Mouse (Mus musculus): Measurements from ENCODE around the gene Zbtb20.

Gene Zbtb20

DNA sequence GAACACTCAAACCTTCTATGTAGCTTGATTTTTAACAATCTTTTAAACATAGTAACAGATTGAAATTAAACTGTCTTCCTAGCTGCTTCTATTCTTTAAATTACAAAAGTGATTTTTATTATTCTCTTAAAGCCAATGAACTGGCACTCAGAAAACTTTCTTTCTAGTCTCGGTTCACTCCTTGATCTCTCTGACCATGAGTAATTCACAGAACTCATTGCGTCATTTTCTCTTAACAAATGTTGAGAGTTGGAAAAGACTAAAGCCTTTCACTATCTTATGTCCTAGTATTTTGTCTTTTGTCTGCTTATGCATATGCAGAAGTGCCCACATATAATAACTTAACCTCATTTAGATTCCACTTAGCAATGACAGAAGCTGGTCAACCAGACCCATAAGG lies 525.3 kb downstream of the Zbtb20 start:
- DNase-seq (ENCODE audit: low spot score): no peak

DNA sequence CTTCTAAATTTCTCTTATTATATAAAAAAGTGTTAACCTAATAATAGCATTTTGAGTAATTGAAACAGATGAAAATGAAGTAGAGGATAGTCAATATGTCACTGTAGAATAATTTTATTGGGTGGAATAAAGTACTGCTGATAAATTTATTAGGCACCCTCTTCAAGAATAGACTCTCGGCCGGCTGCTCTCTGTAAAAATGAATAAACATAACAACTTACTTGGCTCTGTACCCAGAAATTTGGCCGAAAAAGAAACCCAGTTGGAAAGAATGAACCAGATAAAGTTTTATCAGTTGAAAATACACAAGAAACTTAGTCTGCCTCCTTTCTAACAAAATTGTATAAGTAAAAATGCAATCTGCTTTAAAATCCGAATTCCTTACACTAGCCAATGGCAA lies 527.2 kb downstream of the Zbtb20 start:
- no peak for DNase-seq (ENCODE audit: low spot score)

DNA sequence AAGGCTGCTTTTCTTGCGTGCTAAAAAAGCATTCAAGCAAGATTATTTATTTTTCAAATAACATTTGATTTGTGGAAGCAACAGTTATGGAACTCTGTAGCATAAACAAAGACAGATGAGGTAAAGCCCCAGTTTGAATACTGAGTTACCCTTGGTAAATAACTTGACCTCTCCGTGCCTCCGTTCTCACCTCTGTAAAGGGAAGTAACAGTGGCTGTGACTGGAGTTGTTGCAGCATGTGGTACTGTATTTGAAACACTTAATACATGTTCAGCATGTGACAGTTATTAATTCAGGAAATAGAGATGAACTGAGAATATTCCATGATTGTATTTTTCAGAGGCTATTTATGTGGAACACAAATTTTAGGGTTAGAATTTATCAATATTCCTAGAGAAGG lies 529.4 kb downstream of the Zbtb20 start:
- DNase-seq (ENCODE audit: low spot score): no peak

DNA sequence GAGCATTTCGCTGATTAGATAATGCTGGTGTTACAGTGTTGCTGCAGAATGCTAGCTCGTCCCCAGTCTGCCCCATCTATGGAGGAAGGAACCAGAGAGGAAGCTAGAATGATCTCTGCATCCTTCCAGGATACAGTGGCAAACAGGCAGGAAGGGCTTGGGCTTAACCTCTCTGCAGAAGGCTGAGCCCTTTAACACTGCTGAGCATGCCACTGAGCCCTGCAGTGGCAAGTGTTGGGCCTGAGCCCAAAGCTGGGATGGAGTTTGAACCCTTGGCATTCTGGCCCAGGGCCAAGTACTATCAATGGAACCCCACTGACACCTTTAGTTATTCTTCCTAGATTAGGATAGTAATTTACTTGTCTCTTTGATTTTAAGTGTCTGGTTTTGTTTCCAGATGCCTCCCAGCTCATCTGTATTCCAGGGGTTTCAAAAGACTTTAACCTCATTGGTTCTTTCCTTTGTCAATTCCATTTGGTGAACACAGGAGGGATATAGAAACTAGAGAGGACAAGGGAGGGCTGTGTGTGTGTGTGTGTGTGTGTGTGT lies 532.0 kb downstream of the Zbtb20 start:
- no peak for DNase-seq (ENCODE audit: low spot score)

DNA sequence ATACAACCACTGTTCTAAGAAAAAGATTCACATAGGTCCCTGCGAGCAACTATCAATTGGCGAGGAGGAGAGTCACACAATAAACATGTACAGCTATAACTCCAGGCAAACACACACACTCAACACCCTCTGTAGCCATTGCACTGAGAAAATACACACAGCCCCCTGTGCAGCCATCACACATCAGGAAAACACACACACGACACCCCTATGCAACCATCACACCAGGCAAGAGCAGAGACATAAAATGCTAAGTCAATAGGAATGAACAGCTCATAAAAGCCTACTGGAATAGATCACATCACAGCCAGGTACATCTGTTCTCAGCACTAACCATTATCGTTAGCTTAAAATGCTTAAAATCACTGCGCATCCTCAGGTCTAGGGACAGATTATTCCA lies 532.9 kb downstream of the Zbtb20 start:
- DNase-seq (ENCODE audit: low spot score): no peak

DNA sequence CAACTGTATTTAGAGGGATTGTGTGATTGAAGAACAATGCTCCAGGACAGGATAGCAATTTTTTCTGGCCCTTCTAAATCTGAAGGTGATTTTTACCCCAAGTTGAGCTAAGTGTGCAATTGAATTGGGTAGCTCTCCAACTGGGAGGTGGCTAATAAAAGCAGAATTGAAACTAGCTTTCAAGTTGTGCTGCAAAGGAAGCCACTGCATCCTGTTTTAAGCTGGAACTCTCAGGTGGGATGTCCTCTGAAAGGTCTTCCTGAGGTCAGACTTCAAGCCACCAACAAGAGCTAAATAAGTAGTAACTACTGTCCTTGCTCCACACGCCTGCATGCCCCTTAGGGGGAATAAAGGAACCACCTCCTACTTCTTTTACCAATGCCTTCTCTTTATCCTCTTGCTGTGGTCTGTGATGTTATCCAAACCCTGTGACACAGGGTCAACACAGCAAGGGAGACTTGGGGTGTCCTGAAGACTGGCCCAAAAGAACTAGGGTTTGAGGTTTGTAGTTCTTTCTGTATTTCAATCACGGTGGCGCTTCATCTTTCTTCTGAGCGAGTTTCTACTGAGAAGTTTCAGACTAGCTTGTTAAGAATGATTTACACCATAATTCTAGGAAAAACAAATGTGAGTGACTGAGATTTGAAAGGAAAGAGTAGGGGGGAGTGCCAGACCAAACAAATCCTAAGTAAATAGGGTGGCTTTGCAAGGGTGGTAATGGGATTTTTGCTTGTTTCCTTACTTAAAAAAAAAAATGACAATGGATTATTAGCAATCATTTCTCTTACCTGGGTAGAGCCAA lies 533.6 kb downstream of the Zbtb20 start:
- no peak for DNase-seq (ENCODE audit: low spot score)

DNA sequence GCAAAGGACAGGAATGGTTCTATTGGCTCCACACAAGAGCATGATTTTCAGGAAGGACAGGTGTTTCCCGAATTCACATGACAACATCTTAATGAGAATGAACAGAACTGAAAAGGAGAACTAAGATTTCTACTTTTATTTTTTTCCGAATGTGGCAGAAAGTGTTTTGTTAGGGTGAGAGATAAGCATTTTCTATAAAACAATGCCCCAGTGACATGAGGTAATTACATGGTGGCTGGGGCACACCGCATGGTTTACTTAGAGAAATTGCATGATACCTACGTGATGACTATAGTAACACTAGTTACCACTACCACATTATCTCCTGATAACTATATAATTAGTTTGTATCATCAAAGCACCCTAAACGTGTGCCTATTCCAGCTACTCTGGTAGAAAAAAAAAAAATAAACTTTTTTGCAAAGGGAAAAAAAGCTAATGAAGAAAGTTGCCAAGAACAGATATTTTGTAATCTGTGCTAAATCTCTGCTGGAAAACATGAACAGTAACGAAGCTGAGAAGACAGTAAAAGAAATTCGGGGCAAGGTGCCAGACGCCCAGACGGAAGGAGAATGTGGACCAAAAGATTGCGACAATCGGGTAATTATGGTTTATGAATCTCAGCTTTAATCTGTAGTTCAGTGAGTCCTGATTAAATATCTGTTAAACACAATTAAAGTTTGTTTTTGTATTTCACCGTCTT lies 534.4 kb downstream of the Zbtb20 start:
- no peak for DNase-seq (ENCODE audit: low spot score)

DNA sequence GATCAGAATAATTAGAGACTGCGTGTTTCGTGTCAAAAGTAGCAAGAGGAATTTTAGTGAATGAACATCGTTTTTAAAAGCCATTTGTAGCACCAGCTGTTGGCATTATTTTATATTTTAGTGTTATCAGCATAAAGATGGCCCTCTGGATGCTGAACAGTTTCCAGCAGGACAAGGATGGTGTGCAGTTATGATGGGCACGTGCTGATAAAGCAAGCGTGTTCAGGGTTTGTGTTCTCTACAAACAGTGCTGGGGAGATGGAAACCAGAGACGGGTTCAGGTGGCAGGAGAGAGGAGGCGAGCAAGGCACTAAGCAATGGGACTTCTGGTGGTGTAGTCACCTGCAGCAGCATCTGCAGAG lies 534.9 kb downstream of the Zbtb20 start:
- DNase-seq (ENCODE audit: low spot score): no peak

DNA sequence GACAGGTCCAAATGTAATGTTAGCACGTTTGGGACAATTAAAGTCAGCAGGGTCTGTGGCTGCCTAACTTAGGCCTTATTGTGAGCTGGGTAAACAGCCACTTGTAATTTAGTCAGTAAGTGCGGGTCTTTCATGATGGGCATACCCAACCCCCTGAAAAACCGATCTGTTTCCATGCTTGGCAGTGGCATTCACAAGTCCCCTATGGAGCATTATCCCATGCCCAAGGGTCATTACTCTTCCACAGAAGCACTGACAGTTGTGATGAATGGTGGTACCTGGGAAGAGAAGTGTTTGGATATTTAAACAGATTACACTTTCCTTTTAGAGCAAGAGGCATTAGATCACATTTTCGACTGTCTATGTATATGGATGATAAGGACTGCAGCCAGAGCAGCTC lies 540.2 kb downstream of the Zbtb20 start:
- DNase-seq (ENCODE audit: low spot score): no peak

DNA sequence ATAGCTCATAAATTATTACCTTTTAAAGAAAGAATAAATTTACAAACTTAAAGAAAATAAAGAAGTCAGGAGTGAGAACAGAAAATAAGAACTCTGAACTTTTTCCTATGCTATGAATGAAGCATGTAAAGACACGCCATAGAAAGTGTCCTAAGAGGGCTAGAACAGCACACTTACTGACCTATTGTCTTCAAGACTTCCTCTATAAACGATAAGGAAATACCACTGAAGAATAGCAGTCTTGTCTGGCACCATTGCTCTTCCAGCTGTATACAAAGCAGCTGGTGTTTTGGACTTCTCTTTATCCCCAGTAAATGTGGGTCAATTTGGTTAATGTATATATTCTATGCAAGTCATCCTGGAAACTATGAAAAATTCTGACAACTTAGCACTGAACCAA lies 544.2 kb downstream of the Zbtb20 start:
- DNase-seq (ENCODE audit: low spot score): no peak

DNA sequence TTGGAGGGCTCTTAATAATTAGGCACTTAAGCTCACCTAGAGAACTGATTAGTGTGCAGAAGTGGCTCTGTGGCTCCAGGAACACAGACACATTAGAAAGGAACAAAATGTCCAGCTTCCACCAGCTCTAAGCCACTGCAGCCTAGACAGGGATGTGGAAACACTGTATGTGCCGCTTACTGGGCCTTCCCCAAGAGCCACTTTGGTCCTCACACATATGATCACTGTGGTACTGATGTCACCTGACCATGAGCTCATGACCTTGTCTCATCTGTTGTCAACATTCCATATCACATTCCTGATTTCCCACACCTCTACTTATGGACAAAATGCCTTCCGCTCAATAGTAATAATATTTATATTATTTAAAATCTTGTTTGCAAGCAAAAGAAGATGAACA lies 553.3 kb downstream of the Zbtb20 start:
- DNase-seq (ENCODE audit: low spot score): no peak

DNA sequence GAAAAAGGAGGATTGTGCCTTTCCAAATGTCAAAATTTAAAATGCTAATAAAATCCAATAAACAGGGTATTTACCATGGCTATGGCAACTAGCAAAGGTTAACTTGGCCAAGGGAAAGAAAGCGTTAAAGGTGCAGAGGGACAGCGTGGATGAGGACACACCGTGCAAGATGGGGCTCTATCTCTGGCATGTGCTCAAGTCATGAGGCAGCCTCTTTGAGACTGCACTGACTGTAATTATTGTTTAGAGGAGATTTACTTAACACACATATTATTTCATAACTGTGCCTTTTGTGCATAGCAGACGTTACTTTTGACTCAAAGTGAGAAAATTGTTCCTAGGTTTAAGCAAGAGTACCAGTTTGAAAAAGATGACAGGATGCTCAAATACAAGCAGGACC lies 554.3 kb downstream of the Zbtb20 start:
- DNase-seq (ENCODE audit: low spot score): no peak

DNA sequence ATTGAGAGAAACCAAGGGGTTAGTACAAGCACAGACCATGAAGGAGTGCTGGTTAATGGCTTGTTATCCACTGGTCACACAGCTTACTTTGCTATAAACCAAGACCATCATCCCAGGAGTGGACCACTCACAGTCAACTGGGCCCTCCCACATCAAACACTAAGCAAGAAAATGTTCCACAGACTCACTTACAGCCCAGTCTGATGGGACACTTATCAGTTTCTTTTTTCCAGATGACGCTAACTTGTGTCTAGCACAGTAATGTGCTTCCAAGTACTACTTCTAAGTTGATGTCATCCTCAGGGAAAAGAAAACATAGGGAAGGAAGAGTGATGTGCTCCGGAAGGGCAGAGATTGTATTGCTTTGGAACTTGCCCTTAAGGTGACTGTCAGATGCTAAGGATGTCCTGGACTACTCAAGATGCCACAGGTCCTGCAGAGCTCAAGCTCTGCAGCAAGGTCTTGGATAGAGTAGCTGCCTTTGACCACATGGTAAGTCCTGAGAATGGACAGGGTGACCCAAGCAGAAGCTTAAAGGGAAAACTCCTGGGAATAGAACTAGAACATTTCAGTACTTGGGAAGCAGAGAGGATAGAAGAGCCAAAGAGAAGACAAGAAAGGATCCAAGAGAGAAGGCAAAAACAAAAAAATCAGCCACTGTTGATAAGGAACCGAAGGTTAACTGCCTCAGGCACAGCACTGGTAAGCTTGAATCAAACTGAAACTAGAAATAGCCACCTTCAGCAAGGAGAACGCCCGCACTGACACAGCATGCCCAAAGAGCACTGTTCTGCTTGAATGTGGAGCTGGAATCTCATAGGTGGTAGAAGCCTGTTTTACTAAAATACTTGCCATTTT lies 556.1 kb downstream of the Zbtb20 start:
- DNase-seq (ENCODE audit: low spot score): no peak

DNA sequence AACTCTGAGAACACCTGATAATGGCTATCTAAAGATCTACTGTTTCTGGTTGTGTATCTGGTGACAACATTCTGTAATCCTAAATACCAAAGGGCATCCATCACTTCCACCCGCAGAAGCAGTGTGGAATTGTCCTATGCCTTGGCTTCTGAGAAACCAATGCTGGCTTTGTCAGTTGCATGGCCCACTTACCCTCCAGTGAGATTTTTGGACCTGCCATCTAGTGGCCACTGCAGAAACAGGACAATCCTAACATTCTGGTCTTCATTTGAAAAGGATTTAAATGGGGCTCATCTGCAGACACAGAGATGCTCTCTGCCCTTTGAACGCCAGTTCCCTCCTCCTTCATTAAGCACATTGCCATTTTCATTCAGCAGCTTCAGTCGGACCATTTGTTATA lies 559.3 kb downstream of the Zbtb20 start:
- DNase-seq (ENCODE audit: low spot score): no peak

DNA sequence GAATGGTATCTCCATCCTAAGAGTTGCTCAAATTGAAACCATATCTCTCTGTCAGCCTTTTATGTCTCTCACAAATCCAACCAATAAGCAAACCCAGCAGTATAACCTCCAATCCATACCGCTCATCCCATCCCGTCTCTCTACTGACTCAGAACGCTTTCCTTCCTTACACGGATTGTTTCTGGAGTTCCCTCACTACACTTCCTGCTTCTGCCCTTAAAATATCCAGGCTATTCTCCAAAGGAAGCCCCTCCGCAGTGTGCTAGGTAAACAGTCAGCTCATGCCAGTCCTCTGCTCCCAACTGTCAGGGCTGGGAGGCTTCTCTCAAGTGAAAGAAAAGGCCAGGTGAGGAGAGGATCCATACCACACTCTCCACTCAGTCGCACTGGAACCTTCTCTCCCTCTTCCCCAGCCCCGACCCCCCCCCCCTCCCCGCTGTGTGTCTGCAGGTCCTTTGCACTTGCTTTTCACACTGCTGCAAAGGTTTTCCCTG lies 563.2 kb downstream of the Zbtb20 start:
- DNase-seq (ENCODE audit: low spot score): no peak

DNA sequence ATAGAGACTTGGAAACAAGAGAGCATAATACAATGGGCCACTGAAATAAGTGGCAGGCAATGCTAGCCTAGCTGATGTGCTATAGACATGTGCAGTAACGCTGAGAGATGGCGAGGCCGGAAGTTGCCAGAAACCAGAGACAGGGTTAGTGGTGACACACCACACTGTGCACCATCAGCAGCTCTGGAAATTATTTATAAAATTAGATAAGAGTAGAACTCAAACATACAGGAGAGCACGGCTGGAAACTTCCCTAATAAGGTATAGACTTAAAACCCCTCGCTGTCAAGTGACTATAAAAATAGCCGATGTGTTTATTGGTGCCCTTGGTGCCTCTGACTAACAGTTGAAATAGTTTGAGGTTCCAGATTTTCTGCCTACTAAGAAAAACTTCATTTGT lies 565.7 kb downstream of the Zbtb20 start:
- DNase-seq (ENCODE audit: low spot score): no peak

DNA sequence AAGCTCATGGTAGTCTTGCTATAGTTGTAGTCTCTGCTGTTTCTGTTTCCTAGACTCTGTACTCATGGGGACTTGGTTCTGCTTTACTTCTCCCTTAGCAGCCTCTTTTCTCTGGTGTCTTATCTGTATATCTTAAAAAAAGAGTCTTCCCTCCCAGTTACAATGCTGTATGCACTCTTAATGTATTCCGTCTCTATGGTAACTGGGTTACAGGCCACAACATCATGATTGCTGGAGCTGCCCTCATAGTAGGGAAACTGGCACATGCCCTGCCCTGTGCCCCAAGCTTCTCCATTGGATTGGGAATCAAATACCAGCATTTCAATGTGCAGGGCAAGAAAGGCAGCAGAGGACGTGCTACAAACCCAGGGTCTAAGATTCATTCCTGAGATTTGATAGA lies 567.4 kb downstream of the Zbtb20 start:
- no peak for DNase-seq (ENCODE audit: low spot score)

DNA sequence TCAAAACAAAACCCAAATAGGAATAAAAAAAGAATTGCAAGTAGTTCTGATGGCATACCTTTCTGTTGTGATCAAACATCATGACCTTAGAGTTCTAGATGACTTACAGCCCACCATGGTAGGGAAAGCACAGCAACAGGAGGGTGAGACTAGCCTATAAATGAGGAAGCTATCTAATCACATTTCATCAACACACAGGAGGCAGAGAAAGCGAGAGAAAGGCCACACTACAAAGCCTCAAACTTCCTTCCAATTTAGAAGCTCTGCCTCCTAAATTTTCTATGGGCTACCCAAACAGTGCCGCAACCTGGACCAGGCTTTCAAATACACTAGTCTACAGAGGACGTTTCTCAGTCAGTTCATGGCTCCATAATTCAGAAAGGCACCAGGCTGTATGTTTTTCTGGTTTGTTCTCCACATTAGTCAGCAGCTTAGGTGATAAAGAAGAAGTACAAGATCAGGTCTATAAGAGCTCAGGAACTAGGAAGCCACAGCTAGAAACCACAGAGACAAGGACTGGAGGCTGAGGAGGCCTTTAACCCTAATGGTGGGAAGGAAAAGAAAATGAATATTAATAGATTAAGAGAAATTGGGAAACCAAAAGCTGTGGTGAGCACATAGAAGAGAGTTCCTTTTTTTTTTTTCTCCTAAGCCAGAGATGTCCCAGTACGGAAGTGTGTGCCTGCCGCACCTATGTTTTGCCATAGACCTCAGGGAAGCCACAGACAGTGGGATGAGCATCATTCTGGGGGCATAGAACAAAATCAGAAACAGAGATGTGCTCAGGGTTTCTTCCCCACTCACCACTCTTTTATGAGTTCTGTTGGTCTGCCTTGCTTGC lies 572.7 kb downstream of the Zbtb20 start:
- DNase-seq (ENCODE audit: low spot score): no peak

DNA sequence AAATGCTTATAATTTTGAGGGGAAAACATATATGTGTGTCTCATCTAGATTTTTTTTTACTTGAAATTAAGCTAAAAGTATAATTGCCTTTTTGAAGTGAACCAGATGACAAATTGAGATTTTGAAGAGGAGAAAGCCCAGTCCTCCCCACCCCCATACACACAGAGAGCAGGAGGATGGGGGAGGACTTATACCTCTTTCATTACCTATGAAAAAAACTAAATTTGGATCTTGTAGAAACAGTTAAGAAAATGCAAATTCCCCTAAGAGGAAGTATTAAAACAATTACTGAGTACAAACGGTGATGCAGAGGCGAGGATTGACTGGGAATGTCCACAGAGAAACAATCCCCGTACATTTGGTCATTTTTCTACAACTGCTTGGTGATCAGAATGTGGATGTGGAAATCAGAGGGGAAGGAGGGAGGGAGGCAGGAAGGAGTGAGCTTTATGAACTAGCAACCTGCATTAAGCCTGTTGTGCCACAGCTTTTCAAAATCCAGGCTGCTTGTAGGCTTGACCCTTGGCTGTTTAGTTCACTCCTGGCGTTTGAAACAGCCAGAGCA lies 578.8 kb downstream of the Zbtb20 start:
- no peak for DNase-seq (ENCODE audit: low spot score)

DNA sequence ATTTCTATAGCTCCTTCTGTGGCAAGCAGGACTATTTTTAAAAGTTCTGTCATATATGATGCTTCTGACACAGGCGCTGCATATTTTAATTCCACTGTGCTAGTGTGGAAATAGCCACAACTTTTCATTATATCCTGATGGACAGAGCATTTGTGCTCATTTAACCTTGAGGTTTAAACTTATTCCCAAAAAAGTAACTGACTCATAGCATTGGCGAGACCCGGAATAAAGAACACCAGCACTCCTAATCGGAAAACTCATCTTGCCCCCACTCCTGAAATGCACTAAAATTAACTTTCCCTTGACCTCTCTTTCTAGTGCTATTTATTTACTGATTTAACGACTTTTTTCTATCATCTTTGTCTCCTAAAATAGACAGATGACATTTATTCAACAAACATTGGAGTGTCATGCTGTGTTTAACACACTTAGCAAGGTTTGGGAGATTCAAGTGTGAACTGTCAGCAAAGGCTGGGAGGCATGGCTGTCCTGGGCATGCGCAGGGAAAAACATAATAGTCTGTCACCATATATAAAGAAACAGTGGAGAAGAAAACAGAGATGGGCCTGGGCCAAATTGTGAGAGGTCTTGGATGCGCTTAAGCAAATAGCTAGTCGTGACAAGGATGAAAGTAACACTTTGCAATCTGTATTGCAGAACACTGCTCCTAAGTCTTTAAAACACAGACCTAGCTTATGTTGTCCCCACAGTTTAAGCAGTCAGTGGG lies 580.9 kb downstream of the Zbtb20 start:
- no peak for DNase-seq (ENCODE audit: low spot score)

DNA sequence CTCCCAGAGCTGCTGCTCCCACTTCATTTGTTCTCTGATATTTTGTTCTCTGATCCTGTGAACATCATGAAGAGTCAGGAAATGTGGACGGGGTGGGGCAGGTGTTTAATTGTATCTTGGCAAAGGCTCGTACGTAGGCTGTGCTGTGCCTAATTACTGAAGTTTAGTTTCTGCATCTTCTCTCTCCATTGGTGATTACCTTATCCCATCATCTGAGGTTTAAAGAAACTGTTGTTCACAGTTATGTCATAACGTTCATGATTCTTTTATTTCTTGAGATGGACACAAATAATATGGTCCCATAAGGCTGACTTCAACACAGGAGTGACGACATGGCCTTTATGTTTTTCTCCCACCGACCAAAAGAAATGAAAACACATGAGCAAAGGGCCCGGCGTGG lies 582.1 kb downstream of the Zbtb20 start:
- no peak for DNase-seq (ENCODE audit: low spot score)

Measured in left cerebral cortex, adult 11 months (tissue).